ENCODE assay signal across 7 mouse cellular contexts in genomic region chr8:88668400-88669086, GRCm38 (mm10). TPM values are rescaled to one million over a fixed set of nuclear protein-coding genes. Genes with fewer than 3 reads are reported as not detected.
DNase-seq lines count a peak whose midpoint lies in the region; ATAC-seq lines count a peak whose summit lies in the region.

No protein-coding gene starts in this region.

- H3K4me2 ChIP-seq in liver, embryonic 13.5 days, result no peak overlapping the region
- no peak overlapping the region for H3K4me2 ChIP-seq in hindbrain, embryonic 13.5 days

- 0 out of 2 replicates have a peak, but pooled peaks have one; percentile 18 for ATAC-seq in liver, embryonic 13.5 days (ENCODE audit: low read depth)
- ATAC-seq in hindbrain, embryonic 13.5 days (ENCODE audit: low FRiP score), result peak; percentile 49; the same call in 1 of the 2 replicates
- ATAC-seq in erythroblast, adult 5-6 weeks (replicated peaks; ENCODE audit: low FRiP score, poor library complexity, severe bottlenecking), result no peak

- H3K9ac ChIP-seq in liver, embryonic 13.5 days, result no peak overlapping the region
- no peak overlapping the region for H3K9ac ChIP-seq in hindbrain, embryonic 13.5 days

- no peak for DNase-seq in liver, embryonic 13.5 days
- no peak for DNase-seq in liver
- no peak for DNase-seq in midbrain, embryonic 10.5 days (ENCODE audit: low spot score)
- DNase-seq in spleen, postnatal 36 days (ENCODE audit: low spot score in 2 of 2), result peak; percentile 91

- 43% methylated on average over 14 of the region's 14 CpGs for WGBS in liver, embryonic 13.5 days (ENCODE audit: insufficient replicate concordance)
- 49% methylated on average over 14 of the region's 14 CpGs for WGBS in hindbrain, embryonic 13.5 days
- WGBS in midbrain, embryonic 10.5 days, result 71% methylated on average over 14 of the region's 14 CpGs

- no peaks in the 10 kb centered on the region for H3K9me3 ChIP-seq in liver, embryonic 13.5 days (replicated peaks)
- no peaks in the 10 kb centered on the region for H3K9me3 ChIP-seq in hindbrain, embryonic 13.5 days
- H3K9me3 ChIP-seq in midbrain, embryonic 10.5 days (replicated peaks), result no peaks in the 10 kb centered on the region

- no peak overlapping the region for H3K27ac ChIP-seq in liver, embryonic 13.5 days
- 0 out of 2 replicates have a peak overlapping the region, but pooled peaks have one; percentile 32 for H3K27ac ChIP-seq in brown adipose tissue, adult 24 weeks (replicated peaks; ENCODE audit: low read depth, low read length)
- peak overlapping the region; percentile 45; the same call in 1 of the 2 replicates for H3K27ac ChIP-seq in hindbrain, embryonic 13.5 days
- peak overlapping the region; percentile 38; the same call in 1 of the 2 replicates for H3K27ac ChIP-seq in midbrain, embryonic 10.5 days (replicated peaks)

- H3K4me3 ChIP-seq in liver, embryonic 13.5 days (replicated peaks), result no peak overlapping the region
- H3K4me3 ChIP-seq in brown adipose tissue, adult 24 weeks (ENCODE audit: insufficient read depth, low read depth, low read length), result no peak overlapping the region
- H3K4me3 ChIP-seq in hindbrain, embryonic 13.5 days, result no peak overlapping the region
- H3K4me3 ChIP-seq in midbrain, embryonic 10.5 days, result no peak overlapping the region

- 0 out of 2 replicates have a peak, but pooled peaks cover 3% of the 10 kb centered on the region for H3K4me1 ChIP-seq in liver, embryonic 13.5 days (replicated peaks)
- H3K4me1 ChIP-seq in brown adipose tissue, adult 24 weeks (ENCODE audit: control insufficient read depth, insufficient read depth, insufficient read length, low read length), result no peaks in the 10 kb centered on the region
- peaks cover 26% of the 10 kb centered on the region for H3K4me1 ChIP-seq in hindbrain, embryonic 13.5 days (replicated peaks)
- peaks cover 29% of the 10 kb centered on the region for H3K4me1 ChIP-seq in midbrain, embryonic 10.5 days

- no peaks in the 10 kb centered on the region for H3K27me3 ChIP-seq in liver, embryonic 13.5 days
- 0 out of 2 replicates have a peak, but pooled peaks cover 7% of the 10 kb centered on the region for H3K27me3 ChIP-seq in hindbrain, embryonic 13.5 days
- H3K27me3 ChIP-seq in midbrain, embryonic 10.5 days (ENCODE audit: low read depth, poor library complexity, severe bottlenecking), result no peaks in the 10 kb centered on the region

- no peaks in the 10 kb centered on the region for H3K36me3 ChIP-seq in liver, embryonic 13.5 days
- no peaks in the 10 kb centered on the region for H3K36me3 ChIP-seq in hindbrain, embryonic 13.5 days
- no peaks in the 10 kb centered on the region for H3K36me3 ChIP-seq in midbrain, embryonic 10.5 days

RNA-seq across cellular contexts. Expression of gene Nod2, which starts 21.4 kb away (rescaled TPM):
- 0.02 TPM in 1 of 2 replicates, not detected in the other for polyA plus RNA-seq in liver, embryonic 13.5 days (2015; fragmentation: Nextera tagmentation; extraction: Ambion mirVana)
- 0.24 and 0.58 TPM in 2 replicates for polyA plus RNA-seq in brown adipose tissue, adult 24 weeks (2012; ENCODE audit: insufficient read depth, insufficient read length, missing spikeins)
- 0.08 and 0.12 TPM in 2 replicates for polyA plus RNA-seq in hindbrain, embryonic 13.5 days (2015; fragmentation: Nextera tagmentation; extraction: Ambion mirVana)
- polyA plus RNA-seq in midbrain, embryonic 10.5 days (2016; fragmentation: Nextera tagmentation; extraction: Ambion mirVana), result 0.10 TPM in 2 replicates
- 0.96 TPM in 1 of 2 replicates, not detected in the other for total RNA-seq in erythroblast, adult 5-6 weeks (2015; ENCODE audit: low replicate concordance)
- 0.28 and 0.34 TPM in 2 replicates for total RNA-seq in erythroblast, adult 5-6 weeks (2017; ENCODE audit: low replicate concordance)

RNA-seq across cellular contexts. Expression of gene Cyld, which starts 28.3 kb away (rescaled TPM):
- polyA plus RNA-seq in liver, embryonic 13.5 days (2015; fragmentation: Nextera tagmentation; extraction: Ambion mirVana), result 5.8 and 7.4 TPM in 2 replicates
- 8.1 and 8.9 TPM in 2 replicates for polyA plus RNA-seq in brown adipose tissue, adult 24 weeks (2012; ENCODE audit: insufficient read depth, insufficient read length, missing spikeins)
- 16.2 and 17.4 TPM in 2 replicates for polyA plus RNA-seq in hindbrain, embryonic 13.5 days (2015; fragmentation: Nextera tagmentation; extraction: Ambion mirVana)
- polyA plus RNA-seq in midbrain, embryonic 10.5 days (2016; fragmentation: Nextera tagmentation; extraction: Ambion mirVana), result 9.0 and 11.3 TPM in 2 replicates
- total RNA-seq in erythroblast, adult 5-6 weeks (2015; ENCODE audit: low replicate concordance), result 5.4 and 12.1 TPM in 2 replicates
- 11.9 and 14.5 TPM in 2 replicates for total RNA-seq in erythroblast, adult 5-6 weeks (2017; ENCODE audit: low replicate concordance)

RNA-seq across cellular contexts. Expression of gene Snx20, which starts 32.6 kb away (rescaled TPM):
- 2.5 and 2.7 TPM in 2 replicates for polyA plus RNA-seq in liver, embryonic 13.5 days (2015; fragmentation: Nextera tagmentation; extraction: Ambion mirVana)
- 1.2 and 1.9 TPM in 2 replicates for polyA plus RNA-seq in brown adipose tissue, adult 24 weeks (2012; ENCODE audit: insufficient read depth, insufficient read length, missing spikeins)
- polyA plus RNA-seq in hindbrain, embryonic 13.5 days (2015; fragmentation: Nextera tagmentation; extraction: Ambion mirVana), result 1.2 and 1.3 TPM in 2 replicates
- 1.2 and 1.3 TPM in 2 replicates for polyA plus RNA-seq in midbrain, embryonic 10.5 days (2016; fragmentation: Nextera tagmentation; extraction: Ambion mirVana)
- total RNA-seq in erythroblast, adult 5-6 weeks (2015; ENCODE audit: low replicate concordance), result 12.3 and 14.2 TPM in 2 replicates
- total RNA-seq in erythroblast, adult 5-6 weeks (2017; ENCODE audit: low replicate concordance), result 5.8 and 7.8 TPM in 2 replicates

Comparison
In these comparisons a context has a peak if more than half of its experiments do, and no peak if none do; other contexts are left out.
1. DNase-seq: peak in spleen, postnatal 36 days (2 of 2); none in liver, embryonic 13.5 days (single experiment), liver (single experiment) and midbrain, embryonic 10.5 days (single experiment).